Mouse (Mus musculus) mouse trophoblast stem cell (cell line): ENCODE results near the gene Lonrf2.

ENCODE experiments used
- in situ Hi-C, 2 experiments: fragments of 300-500 bp; cut with MseI, MboI; formaldehyde crosslinking; loops; 2 replicates in 1 of 2; 3 replicates in 1 of 2; pipeline ENCODE4 v1.15.1; 2025

Lonrf2 gene

GRCm38 (mm10) chr1:38775713-38776112 is 60.8 kb downstream of the Lonrf2 start:
- in situ Hi-C loops = loop anchor here in 1 of 2 experiments (10.0 kb wide), 1 partner anchor 571 kb away; no protein-coding TSS in a partner anchor

GRCm38 (mm10) chr1:38770676-38771075 is 65.8 kb downstream of the Lonrf2 start:
- in situ Hi-C loops = loop anchor here in 1 of 2 experiments (10.0 kb wide), 1 partner anchor 566 kb away; no protein-coding TSS in a partner anchor

- in situ Hi-C loops = loop anchor here in 1 of 2 experiments (10.0 kb wide), 1 partner anchor 565 kb away; no protein-coding TSS in a partner anchor
These were observed 66.6 kb downstream of the Lonrf2 start for GRCm38 (mm10) chr1:38769920-38770319.

- in situ Hi-C loops = no loop called here
These were observed 68.7 kb downstream of the Lonrf2 start for GRCm38 (mm10) chr1:38767812-38768211.

- in situ Hi-C loops = no loop called here
These were observed 69.6 kb downstream of the Lonrf2 start for GRCm38 (mm10) chr1:38766661-38767572.

- in situ Hi-C loops = no loop called here
These were observed 70.3 kb downstream of the Lonrf2 start for GRCm38 (mm10) chr1:38766254-38766653.

- in situ Hi-C loops = no loop called here
These were observed 72.4 kb downstream of the Lonrf2 start for GRCm38 (mm10) chr1:38763960-38764613.

- in situ Hi-C loops = no loop called here
These were observed 76.1 kb downstream of the Lonrf2 start for GRCm38 (mm10) chr1:38760424-38760823.

- in situ Hi-C loops = no loop called here
These were observed 78.6 kb downstream of the Lonrf2 start for GRCm38 (mm10) chr1:38757791-38758403.

- in situ Hi-C loops = no loop called here
These were observed 92.6 kb downstream of the Lonrf2 start for GRCm38 (mm10) chr1:38743863-38744262.
